Mouse (Mus musculus) E14TG2a.4 (cell line): ENCODE measurements around the gene Auts2.

Experiments used
- CTCF ChIP-seq: conservative IDR thresholded peaks from 2 replicates; pipeline ENCODE4 v1.5.1; 2014; ENCODE audit warnings: low read length
- NANOG ChIP-seq: IDR thresholded peaks from 2 replicates; pipeline ENCODE4 v1.6.1; 2014; ENCODE audit warnings: borderline replicate concordance, low read length, mixed read lengths

DNA sequence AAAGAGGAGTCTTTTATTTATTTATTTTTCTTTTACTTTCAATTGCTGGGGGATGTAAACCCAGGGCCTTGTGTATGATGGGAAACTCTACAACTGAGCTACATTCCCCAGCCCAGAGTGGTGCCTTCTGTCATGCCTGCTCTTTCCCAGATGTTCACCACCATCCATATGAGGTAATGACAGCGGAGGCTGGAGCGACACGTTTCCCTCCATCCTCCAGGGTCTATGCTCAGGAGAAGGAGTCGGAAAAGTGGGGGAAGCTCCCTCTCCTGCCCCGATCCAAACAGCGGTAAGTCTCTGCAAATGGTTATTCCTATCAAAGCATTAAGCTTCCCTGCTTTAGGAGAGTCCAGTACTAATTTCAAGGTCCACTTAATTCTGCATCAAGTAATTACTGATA lies 768.4 kb downstream of the Auts2 start:
- TF ChIP-seq CTCF (no peak), NANOG (no peak)
